Mouse (Mus musculus): ENCODE results near the gene 1700008O03Rik. TPM values are rescaled to one million over a fixed set of nuclear protein-coding genes. Genes with fewer than 3 reads are reported as not detected.

Gene 1700008O03Rik
- polyA plus RNA-seq, 1 experiment, result 0.75 TPM

DNA sequence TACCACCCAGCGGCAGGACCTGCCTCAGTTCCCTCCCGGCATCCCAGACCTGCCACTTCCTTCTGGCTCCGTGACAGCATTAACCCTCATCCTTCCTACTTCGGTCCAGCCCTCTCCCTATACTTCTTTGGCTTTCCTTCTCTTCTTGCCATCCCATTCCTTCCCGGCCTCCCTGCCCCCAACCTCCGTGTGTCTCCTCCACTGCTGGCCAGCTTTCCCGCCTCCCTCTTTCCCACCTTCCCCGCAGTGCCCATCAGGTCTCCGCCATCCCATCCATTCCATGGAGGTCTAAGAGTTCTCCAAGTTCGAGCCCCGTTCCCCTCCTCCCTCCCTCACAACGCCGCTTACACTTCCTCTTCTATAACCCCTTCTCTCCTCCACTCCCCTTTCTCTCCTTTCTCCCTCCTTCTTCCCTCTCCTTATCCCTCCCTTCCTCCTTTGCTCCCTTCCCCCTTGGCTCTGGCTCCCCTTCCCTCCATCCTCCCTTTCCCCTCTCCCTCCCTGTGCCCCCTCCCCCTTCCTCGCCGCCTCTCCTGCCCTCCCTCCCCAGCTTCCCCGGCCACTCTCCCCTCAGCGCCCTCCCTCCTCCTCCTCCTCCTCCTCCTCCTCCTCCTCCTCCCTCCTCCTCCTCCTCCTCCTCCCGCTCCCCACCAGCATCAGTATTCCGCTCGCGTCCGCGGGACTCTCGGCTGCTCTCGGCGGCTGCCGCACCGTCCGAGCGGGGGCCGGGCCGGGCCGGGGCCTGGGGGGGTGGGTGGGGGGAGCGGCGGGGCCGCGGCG lies 42.7 kb upstream of the 1700008O03Rik start:
- Histone ChIP-seq H3K4me1 (ENCODE audit: control insufficient read depth, insufficient read depth, low read length) (no peaks in the 10 kb centered on the region), H3K4me3 (ENCODE audit: insufficient read depth, low read depth, low read length) (no peak overlapping the region), H3K27ac (ENCODE audit: insufficient read depth, low read depth, low read length) (no peak overlapping the region), H3K36me3 (ENCODE audit: control insufficient read depth, insufficient read depth, low read length) (no peaks in the 10 kb centered on the region), H3K27me3 (replicated peaks; ENCODE audit: control insufficient read depth, insufficient read depth, low read length) (peaks cover 2% of the 10 kb centered on the region; the same call in 1 of the 2 replicates)
- WGBS, result 4% methylated on average over 16 of the region's 38 CpGs
- DNase-seq, result no peak
- TF ChIP-seq POLR2A (IDR thresholded peaks at IDR 0.05; ENCODE audit: low read depth, low read length) (no peak), CTCF (conservative IDR thresholded peaks at IDR 0.05; ENCODE audit: insufficient read depth, insufficient read length, low read depth, low read length) (no peak)

DNA sequence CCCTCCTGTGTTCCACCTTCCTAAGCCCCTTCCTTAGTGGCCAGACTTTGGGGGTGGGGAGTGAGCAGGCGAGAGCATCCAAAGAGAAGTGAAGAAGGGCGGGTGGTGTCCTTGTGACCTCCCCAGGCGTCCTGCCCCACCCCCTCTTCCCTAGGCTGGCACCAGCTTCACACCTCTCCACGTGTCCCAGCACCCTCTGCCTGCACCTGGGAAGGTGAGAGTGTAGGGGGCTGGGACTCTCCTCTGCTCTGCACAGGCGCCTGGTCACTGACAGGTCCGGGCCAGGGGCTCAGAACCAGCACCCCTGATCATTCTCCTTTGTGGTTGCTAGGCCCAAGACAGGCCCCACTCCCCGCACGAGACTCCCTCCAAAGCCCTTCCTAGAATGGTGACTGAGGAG lies 42.0 kb upstream of the 1700008O03Rik start:
- Histone ChIP-seq H3K36me3 (ENCODE audit: control insufficient read depth, insufficient read depth, low read length) (no peaks in the 10 kb centered on the region), H3K4me3 (ENCODE audit: insufficient read depth, low read depth, low read length) (no peak overlapping the region), H3K27me3 (replicated peaks; ENCODE audit: control insufficient read depth, insufficient read depth, low read length) (peaks cover 2% of the 10 kb centered on the region; the same call in 1 of the 2 replicates), H3K27ac (ENCODE audit: insufficient read depth, low read depth, low read length) (no peak overlapping the region), H3K4me1 (ENCODE audit: control insufficient read depth, insufficient read depth, low read length) (no peaks in the 10 kb centered on the region)
- WGBS, result 15% methylated on average over 8 of the region's 8 CpGs
- no peak for DNase-seq
- TF ChIP-seq CTCF (conservative IDR thresholded peaks at IDR 0.05; ENCODE audit: insufficient read depth, insufficient read length, low read depth, low read length) (no peak), POLR2A (IDR thresholded peaks at IDR 0.05; ENCODE audit: low read depth, low read length) (no peak)

DNA sequence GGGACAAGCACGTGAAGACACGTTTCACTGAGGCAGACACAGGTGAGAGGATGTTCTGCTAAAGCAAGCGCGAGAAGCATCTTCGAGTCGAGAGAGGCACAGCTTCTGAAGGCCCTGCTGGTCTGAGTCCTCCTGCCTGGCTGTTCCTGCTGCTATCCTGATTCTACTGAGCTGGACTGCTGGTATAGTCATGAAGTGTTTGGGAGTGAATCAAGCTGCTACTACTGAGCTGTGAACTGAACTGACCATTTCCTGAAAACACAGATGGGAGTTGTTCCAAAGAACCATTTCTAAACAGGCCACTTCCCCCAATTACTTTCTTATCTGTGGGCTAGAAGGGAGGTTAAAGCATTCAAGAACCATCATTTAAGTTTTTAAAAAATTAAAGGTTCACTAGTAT lies 27.7 kb upstream of the 1700008O03Rik start:
- H3K27me3 ChIP-seq (replicated peaks; ENCODE audit: control insufficient read depth, insufficient read depth, low read length), result no peaks in the 10 kb centered on the region
- DNase-seq, result no peak
- H3K36me3 ChIP-seq (ENCODE audit: control insufficient read depth, insufficient read depth, low read length), result no peaks in the 10 kb centered on the region
- H3K27ac ChIP-seq (ENCODE audit: insufficient read depth, low read depth, low read length), result no peak overlapping the region
- H3K4me3 ChIP-seq (ENCODE audit: insufficient read depth, low read depth, low read length), result no peak overlapping the region
- no peak for TF ChIP-seq POLR2A (IDR thresholded peaks at IDR 0.05; ENCODE audit: low read depth, low read length)
- WGBS, result 78% methylated on average over 6 of the region's 6 CpGs
- no peaks in the 10 kb centered on the region for H3K4me1 ChIP-seq (ENCODE audit: control insufficient read depth, insufficient read depth, low read length)

DNA sequence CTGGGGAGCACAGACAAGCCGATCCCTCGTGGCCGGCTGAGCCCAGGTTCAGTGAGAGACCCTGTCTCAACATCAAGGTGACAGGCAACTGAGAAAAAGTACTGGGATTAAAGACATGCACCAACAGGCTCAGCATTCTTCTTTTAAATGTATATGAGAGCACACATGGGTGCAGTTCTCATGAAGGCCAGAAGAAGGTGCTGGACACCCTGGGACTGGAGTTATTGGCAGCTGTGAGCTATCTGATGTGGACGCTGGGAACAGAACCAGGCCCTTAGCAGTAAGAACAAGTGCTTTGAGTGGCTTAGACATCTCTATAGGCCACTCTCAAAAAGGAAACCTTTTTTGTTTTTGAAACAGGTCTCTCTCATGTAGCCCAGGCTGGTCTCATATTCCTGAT lies 25.5 kb upstream of the 1700008O03Rik start:
- 87% methylated on average over 4 of the region's 4 CpGs for WGBS
- Histone ChIP-seq H3K4me3 (ENCODE audit: insufficient read depth, low read depth, low read length) (no peak overlapping the region), H3K27ac (ENCODE audit: insufficient read depth, low read depth, low read length) (no peak overlapping the region), H3K36me3 (ENCODE audit: control insufficient read depth, insufficient read depth, low read length) (no peaks in the 10 kb centered on the region), H3K4me1 (ENCODE audit: control insufficient read depth, insufficient read depth, low read length) (no peaks in the 10 kb centered on the region), H3K27me3 (replicated peaks; ENCODE audit: control insufficient read depth, insufficient read depth, low read length) (no peaks in the 10 kb centered on the region)
- DNase-seq, result no peak
- TF ChIP-seq POLR2A (IDR thresholded peaks at IDR 0.05; ENCODE audit: low read depth, low read length), result no peak
- no peak for TF ChIP-seq CTCF (conservative IDR thresholded peaks at IDR 0.05; ENCODE audit: insufficient read depth, insufficient read length, low read depth, low read length)

DNA sequence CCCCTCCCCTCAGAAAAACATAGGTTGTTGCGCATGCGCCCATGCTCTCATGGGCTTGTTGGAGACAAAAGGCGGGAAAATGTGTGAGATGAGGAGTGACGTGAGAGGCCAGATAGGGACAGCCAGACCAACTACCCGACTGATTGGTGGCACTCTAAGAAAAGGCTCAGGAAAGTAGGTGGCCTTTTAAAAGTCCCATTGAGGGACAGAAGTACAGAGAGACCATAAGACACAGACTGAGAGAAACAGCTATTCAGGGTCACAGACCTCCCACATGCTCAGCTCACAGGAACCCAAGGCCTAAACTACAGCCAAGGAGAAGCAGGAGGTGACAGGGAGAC lies 20.4 kb upstream of the 1700008O03Rik start:
- no peaks in the 10 kb centered on the region for H3K27me3 ChIP-seq (replicated peaks; ENCODE audit: control insufficient read depth, insufficient read depth, low read length)
- TF ChIP-seq CTCF (conservative IDR thresholded peaks at IDR 0.05; ENCODE audit: insufficient read depth, insufficient read length, low read depth, low read length), result no peak
- TF ChIP-seq POLR2A (IDR thresholded peaks at IDR 0.05; ENCODE audit: low read depth, low read length), result no peak
- no peaks in the 10 kb centered on the region for H3K4me1 ChIP-seq (ENCODE audit: control insufficient read depth, insufficient read depth, low read length)
- no peak overlapping the region for H3K27ac ChIP-seq (ENCODE audit: insufficient read depth, low read depth, low read length)
- WGBS, result 5% methylated on average over 5 of the region's 5 CpGs
- no peaks in the 10 kb centered on the region for H3K36me3 ChIP-seq (ENCODE audit: control insufficient read depth, insufficient read depth, low read length)
- DNase-seq, result no peak
- H3K4me3 ChIP-seq (ENCODE audit: insufficient read depth, low read depth, low read length), result no peak overlapping the region

DNA sequence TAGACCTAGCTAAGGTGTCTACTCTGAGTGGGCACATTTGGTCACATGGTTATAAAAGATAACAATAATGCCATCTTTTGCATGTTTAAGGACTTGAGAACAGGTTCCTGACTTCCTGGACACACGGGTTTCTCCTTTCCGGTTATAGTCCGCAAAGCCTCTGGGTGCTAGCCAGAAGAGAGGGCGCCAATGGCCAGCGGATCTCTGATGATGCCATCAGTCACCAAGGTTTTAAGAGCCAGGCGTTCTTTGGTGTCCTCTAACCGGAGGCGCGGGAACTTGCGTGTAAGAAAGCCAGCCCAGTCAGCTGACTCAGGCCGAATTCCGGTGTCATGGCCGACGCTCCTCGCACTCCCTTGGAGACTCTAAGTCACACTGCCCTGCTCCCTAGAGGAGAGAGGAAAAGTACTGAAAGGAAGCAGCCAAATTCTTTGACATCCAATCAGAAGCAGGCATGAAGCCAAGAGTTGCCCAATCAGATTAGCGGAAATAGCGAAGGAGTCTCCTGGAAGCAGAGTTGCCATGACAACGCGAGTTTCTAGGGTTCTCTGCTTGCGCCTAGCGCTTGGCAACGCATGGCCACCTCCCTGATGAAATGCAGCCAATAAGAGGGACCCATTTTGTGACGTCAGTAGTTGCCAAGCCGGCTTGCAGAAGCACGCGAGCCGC lies 19.9 kb upstream of the 1700008O03Rik start:
- H3K4me1 ChIP-seq (ENCODE audit: control insufficient read depth, insufficient read depth, low read length), result no peaks in the 10 kb centered on the region
- WGBS, result 1% methylated on average over 27 of the region's 27 CpGs
- DNase-seq, result peak; percentile 92
- no peaks in the 10 kb centered on the region for H3K36me3 ChIP-seq (ENCODE audit: control insufficient read depth, insufficient read depth, low read length)
- TF ChIP-seq CTCF (conservative IDR thresholded peaks at IDR 0.05; ENCODE audit: insufficient read depth, insufficient read length, low read depth, low read length), result no peak
- TF ChIP-seq POLR2A (IDR thresholded peaks at IDR 0.05; ENCODE audit: low read depth, low read length), result no peak
- peak overlapping the region; percentile 37 for H3K4me3 ChIP-seq (ENCODE audit: insufficient read depth, low read depth, low read length)
- no peak overlapping the region for H3K27ac ChIP-seq (ENCODE audit: insufficient read depth, low read depth, low read length)
- no peaks in the 10 kb centered on the region for H3K27me3 ChIP-seq (replicated peaks; ENCODE audit: control insufficient read depth, insufficient read depth, low read length)

DNA sequence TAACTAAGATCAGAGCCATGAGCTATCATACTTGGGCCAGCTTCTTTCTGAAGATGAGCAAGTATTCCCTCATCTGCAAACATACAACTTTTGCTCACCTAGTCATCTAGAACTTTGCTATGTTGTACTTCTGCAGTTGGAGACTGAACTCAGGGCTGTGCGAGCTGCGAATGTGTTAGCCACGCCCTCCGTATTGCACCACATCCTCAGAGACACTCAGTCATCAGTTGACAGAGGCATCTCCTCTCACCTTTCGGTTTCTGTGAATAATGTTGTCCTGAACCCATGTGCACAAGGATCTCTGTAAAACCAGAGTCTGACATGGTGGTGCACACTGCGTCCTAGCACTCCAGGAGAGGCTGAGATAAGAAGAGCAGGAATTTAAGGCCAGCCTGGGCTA lies 16.1 kb upstream of the 1700008O03Rik start:
- TF ChIP-seq CTCF (conservative IDR thresholded peaks at IDR 0.05; ENCODE audit: insufficient read depth, insufficient read length, low read depth, low read length) (no peak), POLR2A (IDR thresholded peaks at IDR 0.05; ENCODE audit: low read depth, low read length) (no peak)
- H3K36me3 ChIP-seq (ENCODE audit: control insufficient read depth, insufficient read depth, low read length), result no peaks in the 10 kb centered on the region
- no peak for DNase-seq
- no peaks in the 10 kb centered on the region for H3K27me3 ChIP-seq (replicated peaks; ENCODE audit: control insufficient read depth, insufficient read depth, low read length)
- no peaks in the 10 kb centered on the region for H3K4me1 ChIP-seq (ENCODE audit: control insufficient read depth, insufficient read depth, low read length)
- no peak overlapping the region for H3K4me3 ChIP-seq (ENCODE audit: insufficient read depth, low read depth, low read length)
- WGBS, result 77% methylated on average over 6 of the region's 6 CpGs
- H3K27ac ChIP-seq (ENCODE audit: insufficient read depth, low read depth, low read length), result no peak overlapping the region

Measured in kidney, adult 2 months (tissue).